Mouse (Mus musculus): ENCODE data around the gene Hoxb6. TPM values are rescaled to one million over a fixed set of nuclear protein-coding genes. Genes with fewer than 3 reads are reported as not detected.

Gene Hoxb6
- polyA plus RNA-seq, 1 experiment from 2014 or later = 0.30 TPM

DNA sequence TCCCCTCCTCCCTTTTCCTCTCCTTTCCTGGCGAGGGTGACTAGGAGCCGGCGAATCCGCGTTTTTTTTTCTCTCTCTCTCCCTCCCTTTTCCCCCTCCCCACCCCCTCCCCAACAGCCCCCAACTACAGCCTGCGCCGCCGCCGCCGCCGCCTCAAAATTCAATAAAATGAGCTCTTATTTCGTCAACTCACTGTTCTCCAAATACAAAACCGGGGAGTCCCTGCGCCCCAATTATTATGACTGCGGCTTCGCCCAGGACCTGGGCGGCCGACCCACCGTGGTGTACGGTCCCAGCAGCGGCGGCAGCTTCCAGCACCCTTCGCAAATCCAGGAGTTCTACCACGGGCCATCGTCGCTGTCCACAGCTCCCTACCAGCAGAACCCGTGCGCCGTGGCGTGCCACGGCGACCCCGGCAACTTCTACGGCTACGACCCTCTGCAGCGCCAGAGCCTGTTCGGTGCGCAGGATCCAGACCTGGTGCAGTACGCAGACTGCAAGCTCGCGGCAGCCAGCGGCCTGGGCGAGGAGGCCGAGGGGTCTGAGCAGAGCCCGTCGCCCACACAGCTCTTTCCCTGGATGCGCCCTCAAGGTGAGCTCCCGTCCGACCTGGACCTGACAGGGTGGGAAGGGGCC, 9.4 kb upstream of the Hoxb6 start:
- Histone ChIP-seq H3K4me3 (no peak overlapping the region), H3K9ac (no peak overlapping the region), H3K4me2 (peak overlapping the region; percentile 13; the same call in 1 of the 2 replicates), H3K9me3 (replicated peaks) (no peaks in the 10 kb centered on the region), H3K27ac (no peak overlapping the region), H3K4me1 (peaks cover 5% of the 10 kb centered on the region; the same call in 1 of the 2 replicates), H3K27me3 (replicated peaks) (peaks cover 100% of the 10 kb centered on the region), H3K36me3 (no peaks in the 10 kb centered on the region)
- WGBS (ENCODE audit: insufficient replicate concordance) = 1% methylated on average over 49 of the region's 49 CpGs
- no peak for ATAC-seq

DNA sequence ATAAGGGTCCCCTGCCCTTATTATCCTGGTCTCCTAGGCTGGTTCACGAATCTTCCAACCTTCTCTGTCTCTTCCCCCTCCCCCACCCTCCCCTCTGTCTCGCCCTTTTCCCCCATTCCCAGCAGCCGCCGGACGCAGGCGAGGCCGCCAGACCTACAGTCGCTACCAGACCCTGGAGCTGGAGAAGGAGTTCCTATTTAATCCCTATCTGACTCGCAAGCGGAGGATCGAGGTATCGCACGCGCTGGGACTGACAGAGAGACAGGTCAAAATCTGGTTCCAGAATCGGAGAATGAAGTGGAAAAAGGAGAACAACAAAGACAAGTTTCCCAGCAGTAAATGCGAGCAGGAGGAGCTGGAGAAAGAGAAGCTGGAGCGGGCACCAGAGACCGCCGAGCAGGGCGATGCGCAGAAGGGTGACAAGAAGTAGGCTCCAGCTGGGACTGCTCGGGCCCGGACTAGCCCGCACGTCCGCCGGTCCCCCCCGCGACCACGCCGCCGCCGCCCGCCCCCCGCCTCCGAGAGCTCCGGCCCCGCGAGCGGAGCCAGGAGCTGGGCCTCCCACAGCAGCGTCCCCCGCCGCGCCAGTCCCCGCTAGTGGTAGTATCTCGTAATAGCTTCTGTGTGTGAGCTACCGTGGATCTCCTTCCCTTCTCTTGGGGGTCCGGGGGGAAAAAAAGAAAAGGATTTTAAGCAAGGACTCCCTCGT, 8.1 kb upstream of the Hoxb6 start:
- Histone ChIP-seq H3K27ac (no peak overlapping the region), H3K9ac (no peak overlapping the region), H3K27me3 (replicated peaks) (peaks cover 100% of the 10 kb centered on the region), H3K36me3 (no peaks in the 10 kb centered on the region), H3K4me3 (peak overlapping the region; percentile 19; the same call in 1 of the 2 replicates), H3K4me1 (peaks cover 5% of the 10 kb centered on the region; the same call in 1 of the 2 replicates), H3K4me2 (peak overlapping the region; percentile 54), H3K9me3 (replicated peaks) (no peaks in the 10 kb centered on the region)
- WGBS (ENCODE audit: insufficient replicate concordance) = 2% methylated on average over 49 of the region's 49 CpGs
- ATAC-seq = no peak

DNA sequence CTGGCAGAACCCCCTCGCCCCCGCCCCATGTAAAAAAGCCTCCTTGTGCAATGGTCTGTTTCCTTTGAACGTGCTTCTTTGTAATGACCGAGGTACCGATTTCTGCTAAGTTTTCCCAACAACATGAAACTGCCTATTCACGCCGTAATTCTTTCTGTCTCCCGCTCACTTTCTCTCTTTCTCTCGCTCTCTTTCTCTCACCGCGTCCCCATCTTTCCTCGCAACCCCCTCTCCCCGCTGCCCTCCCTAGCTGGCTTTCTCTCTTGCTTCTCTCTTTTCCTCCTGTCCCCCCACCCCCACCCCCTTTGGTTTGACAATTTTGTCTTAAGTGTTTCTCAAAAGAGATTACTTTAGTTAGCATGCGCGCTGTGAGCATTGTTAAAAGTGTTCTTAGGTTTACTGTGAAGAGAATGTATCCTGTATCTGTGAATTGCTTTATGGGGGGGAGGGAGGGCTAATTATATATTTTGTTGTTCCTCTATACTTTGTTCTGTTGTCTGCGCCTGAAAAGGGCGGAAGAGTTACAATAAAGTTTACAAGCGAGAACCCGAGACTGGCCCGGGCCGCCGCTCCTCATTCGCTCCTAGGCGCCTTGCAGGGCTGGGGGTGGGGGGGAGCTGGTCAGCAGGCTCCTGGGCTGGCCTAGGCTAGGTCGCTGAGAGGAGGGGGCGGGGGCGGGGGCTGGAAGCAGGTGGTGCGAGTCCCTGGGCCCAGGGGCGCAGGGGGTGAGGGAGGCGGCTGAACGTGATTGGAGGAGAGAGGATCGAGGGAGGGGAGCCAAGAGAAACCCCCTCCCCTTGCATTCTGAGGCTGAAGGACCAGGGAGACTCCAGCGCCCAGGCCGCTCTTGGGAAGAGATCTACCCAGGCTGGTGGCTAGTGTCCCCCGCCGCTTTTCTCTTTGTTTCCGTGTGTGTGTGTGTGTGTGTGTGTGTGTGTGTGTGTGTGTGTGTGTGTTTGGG, 7.2 kb upstream of the Hoxb6 start:
- H3K9me3 ChIP-seq (replicated peaks) = no peaks in the 10 kb centered on the region
- no peak overlapping the region for H3K27ac ChIP-seq
- peaks cover 5% of the 10 kb centered on the region; the same call in 1 of the 2 replicates for H3K4me1 ChIP-seq
- no peaks in the 10 kb centered on the region for H3K36me3 ChIP-seq
- H3K4me2 ChIP-seq = peak overlapping the region; percentile 55
- no peak for ATAC-seq
- no peak overlapping the region for H3K9ac ChIP-seq
- H3K27me3 ChIP-seq (replicated peaks) = peaks cover 100% of the 10 kb centered on the region
- 2% methylated on average over 37 of the region's 37 CpGs for WGBS (ENCODE audit: insufficient replicate concordance)
- H3K4me3 ChIP-seq = peak overlapping the region; percentile 19; the same call in 1 of the 2 replicates

DNA sequence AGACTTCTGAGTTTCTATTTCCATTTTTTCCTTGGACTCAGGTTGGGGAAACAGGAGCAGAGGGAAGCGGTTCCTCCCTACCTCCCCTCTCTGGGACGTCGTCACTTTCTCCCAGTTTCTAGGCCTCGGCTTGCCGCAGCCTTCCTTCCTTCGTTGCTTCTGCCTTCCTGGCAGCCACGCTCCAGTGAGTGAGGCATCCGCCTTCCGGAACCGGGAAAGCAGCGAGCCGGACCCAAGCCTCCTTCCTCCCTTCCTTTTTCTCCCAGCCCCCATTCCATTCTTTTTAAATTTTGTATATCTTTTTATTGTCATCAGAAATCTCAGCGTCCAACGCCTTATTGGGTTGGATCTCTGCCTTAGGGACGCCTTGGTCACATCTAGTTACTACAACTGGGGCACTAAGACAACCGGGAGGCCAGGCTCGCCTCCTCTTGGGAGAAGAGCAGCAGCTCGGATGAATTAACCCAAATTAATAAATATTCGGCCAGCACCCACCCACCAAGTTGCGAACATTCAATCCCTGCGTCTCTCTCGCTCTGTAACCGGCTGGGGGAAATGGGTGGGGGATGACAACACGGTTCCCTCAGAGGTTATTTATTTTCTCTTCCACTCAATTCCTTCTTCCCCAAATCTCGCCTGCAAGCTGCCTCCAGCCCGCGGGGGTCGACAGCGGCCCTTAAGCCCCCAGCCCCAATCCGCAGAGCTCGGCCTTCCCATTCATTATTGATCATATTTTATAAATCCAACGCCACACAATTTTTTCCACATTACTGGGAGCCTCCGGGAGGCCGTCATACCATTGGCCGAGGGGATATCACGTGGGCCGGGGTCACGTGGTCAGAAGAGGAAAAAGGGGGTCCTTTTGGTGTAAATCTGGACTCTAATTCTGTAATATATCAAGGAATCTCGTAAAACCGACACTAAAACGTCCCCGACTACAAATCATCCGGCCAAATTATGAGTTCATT, 6.2 kb upstream of the Hoxb6 start, which contains the start of gene Hoxb7:
Gene Hoxb7, plus strand, starts transcription at position 853 of the 968 bp plus-strand sequence.
- H3K27ac ChIP-seq = no peak within 1 kb of the TSS
- H3K9ac ChIP-seq = no peak within 1 kb of the TSS
- WGBS (ENCODE audit: insufficient replicate concordance) = 1% methylated on average over 43 of the region's 43 CpGs
- no peak for ATAC-seq
- peaks cover 100% of the 10 kb centered on the region for H3K27me3 ChIP-seq (replicated peaks)
- H3K36me3 ChIP-seq = no peaks in the 10 kb centered on the region
- no peaks in the 10 kb centered on the region for H3K9me3 ChIP-seq (replicated peaks)
- peak within 1 kb of the TSS; percentile 55 for H3K4me2 ChIP-seq
- H3K4me3 ChIP-seq = peak within 1 kb of the TSS; percentile 38
- H3K4me1 ChIP-seq = peaks cover 5% of the 10 kb centered on the region; the same call in 1 of the 2 replicates

DNA sequence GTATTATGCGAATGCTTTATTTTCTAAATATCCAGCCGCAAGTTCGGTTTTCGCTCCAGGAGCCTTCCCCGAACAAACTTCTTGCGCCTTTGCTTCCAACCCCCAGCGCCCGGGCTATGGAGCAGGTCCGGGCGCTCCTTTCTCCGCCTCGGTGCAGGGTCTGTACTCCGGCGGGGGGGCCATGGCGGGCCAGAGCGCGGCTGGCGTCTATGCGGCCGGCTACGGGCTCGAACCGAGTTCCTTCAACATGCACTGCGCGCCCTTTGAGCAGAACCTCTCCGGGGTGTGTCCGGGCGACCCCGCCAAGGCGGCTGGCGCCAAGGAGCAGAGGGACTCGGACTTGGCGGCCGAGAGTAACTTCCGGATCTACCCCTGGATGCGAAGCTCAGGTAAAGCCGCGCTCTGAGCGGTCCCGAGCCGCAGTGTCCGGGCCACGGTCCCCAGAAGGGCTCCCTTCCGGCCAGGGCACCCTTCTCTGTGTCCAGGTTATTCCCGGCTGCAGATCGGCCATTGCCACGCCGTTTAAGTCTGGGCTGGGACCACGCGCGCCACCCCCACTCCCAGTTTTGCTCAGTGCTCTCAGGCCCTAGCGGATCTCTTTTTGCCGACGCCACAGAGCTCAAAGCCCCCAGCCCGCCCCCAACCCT, 5.4 kb upstream of the Hoxb6 start:
- 1% methylated on average over 55 of the region's 55 CpGs for WGBS (ENCODE audit: insufficient replicate concordance)
- Histone ChIP-seq H3K4me3 (peak overlapping the region; percentile 38), H3K27ac (no peak overlapping the region)

DNA sequence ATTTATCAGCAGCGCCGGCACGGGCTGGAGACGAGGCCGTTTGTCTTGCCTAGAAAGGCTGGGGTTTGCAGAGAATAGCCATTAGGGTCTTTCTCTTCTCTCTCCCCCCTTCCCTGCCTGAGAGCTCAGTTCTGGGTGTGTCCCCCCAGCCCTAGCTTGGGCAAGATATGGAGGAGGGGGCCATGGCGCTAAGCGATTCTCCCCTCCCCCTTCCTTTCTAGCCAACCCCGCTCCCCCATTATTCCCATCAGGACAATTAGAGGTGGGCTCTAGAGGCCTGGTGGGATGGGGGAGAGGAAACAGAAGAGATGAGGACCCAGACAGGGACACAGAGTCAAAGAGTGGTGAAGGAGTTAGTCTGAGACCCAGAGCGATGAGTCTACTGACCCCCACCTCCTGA, 4.9 kb upstream of the Hoxb6 start:
- no peak for ATAC-seq
- Histone ChIP-seq H3K9me3 (replicated peaks) (no peaks in the 10 kb centered on the region), H3K36me3 (no peaks in the 10 kb centered on the region), H3K27ac (no peak overlapping the region), H3K4me3 (no peak overlapping the region), H3K27me3 (replicated peaks) (peaks cover 99% of the 10 kb centered on the region), H3K4me2 (peak overlapping the region; percentile 55), H3K4me1 (peaks cover 5% of the 10 kb centered on the region; the same call in 1 of the 2 replicates), H3K9ac (no peak overlapping the region)
- WGBS (ENCODE audit: insufficient replicate concordance) = 4% methylated on average over 9 of the region's 9 CpGs

More for the DNA sequence above, 5.4 kb upstream of the Hoxb6 start:
- H3K9ac ChIP-seq = no peak overlapping the region
- H3K27me3 ChIP-seq (replicated peaks) = peaks cover 99% of the 10 kb centered on the region
- peaks cover 5% of the 10 kb centered on the region; the same call in 1 of the 2 replicates for H3K4me1 ChIP-seq
- ATAC-seq = no peak
- H3K36me3 ChIP-seq = no peaks in the 10 kb centered on the region
- peak overlapping the region; percentile 55 for H3K4me2 ChIP-seq
- no peaks in the 10 kb centered on the region for H3K9me3 ChIP-seq (replicated peaks)

DNA sequence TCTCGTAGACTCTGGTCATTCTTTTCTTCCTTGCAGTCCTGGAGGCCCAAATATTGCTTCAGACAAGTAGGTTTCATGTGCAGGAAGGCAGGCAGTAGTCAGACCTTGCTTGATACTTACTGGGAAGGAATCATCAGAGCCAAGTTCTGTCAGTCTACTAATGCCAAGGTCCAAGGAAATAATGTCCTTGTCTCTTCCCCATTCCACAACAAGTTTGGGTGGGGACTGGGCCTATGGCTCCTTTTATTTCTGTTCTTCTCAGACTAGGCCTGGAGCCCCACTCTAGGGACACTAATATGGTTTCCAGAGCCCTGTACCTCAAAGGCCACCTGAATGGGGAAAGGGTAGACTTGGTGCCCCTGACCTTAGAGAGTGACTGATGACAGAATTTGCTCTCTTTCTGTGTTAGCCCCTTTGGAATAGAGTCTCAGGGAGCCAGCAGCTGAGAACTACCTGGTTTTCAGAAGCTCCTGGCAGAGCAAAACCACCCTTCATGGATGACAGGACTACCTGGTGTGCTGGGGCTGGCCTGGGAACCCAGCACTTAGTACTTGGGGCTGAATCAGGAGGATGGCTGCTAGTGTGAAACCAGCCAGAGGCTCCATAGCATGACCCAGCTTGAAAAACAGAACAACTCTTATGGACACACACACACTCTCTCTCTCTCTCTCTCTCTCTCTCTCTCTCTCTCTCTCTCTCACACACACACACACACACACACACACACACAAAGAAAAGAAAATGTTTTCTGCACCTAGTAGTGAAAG, 3.6 kb upstream of the Hoxb6 start:
- 25% methylated on average over 1 of the region's 1 CpGs for WGBS (ENCODE audit: insufficient replicate concordance)
- Histone ChIP-seq H3K36me3 (no peaks in the 10 kb centered on the region), H3K27me3 (replicated peaks) (peaks cover 99% of the 10 kb centered on the region), H3K4me3 (no peak overlapping the region), H3K4me2 (no peak overlapping the region), H3K4me1 (peaks cover 5% of the 10 kb centered on the region; the same call in 1 of the 2 replicates), H3K9me3 (replicated peaks) (no peaks in the 10 kb centered on the region), H3K27ac (no peak overlapping the region), H3K9ac (no peak overlapping the region)
- no peak for ATAC-seq

DNA sequence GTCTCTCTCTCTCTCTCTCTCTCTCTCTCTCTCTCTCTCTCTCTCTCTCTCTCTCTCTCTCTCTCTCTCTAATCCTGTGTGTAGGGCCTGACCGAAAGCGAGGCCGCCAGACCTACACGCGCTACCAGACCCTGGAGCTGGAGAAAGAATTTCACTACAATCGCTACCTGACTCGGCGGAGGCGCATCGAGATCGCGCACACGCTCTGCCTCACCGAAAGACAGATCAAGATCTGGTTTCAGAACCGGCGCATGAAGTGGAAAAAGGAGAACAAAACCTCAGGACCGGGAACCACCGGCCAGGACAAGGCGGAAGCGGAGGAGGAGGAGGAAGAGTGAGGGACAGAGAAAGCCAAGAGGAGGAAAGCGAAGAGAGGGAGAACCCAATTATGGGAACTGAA, 3.0 kb upstream of the Hoxb6 start:
- Histone ChIP-seq H3K4me3 (no peak overlapping the region), H3K27me3 (replicated peaks) (peaks cover 99% of the 10 kb centered on the region), H3K4me1 (peaks cover 9% of the 10 kb centered on the region; the same call in 1 of the 2 replicates), H3K36me3 (no peaks in the 10 kb centered on the region), H3K27ac (no peak overlapping the region), H3K9ac (no peak overlapping the region), H3K4me2 (no peak overlapping the region), H3K9me3 (replicated peaks) (no peaks in the 10 kb centered on the region)
- ATAC-seq = no peak
- WGBS (ENCODE audit: insufficient replicate concordance) = 11% methylated on average over 21 of the region's 21 CpGs

DNA sequence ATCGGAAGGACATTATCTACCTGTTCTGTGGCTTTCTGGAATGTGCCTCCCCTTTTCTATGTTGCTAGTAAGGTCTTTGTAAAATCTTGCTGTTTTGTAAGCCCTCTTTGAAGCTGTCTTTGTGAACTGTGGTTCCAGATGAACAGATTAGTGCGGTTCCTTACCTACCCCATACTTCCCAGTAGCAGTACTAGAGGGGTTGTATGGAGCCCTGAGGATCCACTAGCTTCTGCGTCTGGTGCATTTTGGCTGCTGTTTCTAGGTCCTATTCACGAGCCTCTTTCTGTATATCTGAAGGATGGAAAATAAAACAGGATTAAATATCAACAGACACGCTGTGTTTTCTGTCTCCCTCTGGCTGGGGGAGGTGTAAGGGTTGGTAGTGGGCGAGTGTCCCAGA, 2.4 kb upstream of the Hoxb6 start:
- WGBS (ENCODE audit: insufficient replicate concordance) = 22% methylated on average over 6 of the region's 6 CpGs
- no peak overlapping the region for H3K4me2 ChIP-seq
- peaks cover 99% of the 10 kb centered on the region for H3K27me3 ChIP-seq (replicated peaks)
- H3K9me3 ChIP-seq (replicated peaks) = no peaks in the 10 kb centered on the region
- no peak for ATAC-seq
- H3K36me3 ChIP-seq = no peaks in the 10 kb centered on the region
- no peak overlapping the region for H3K9ac ChIP-seq
- no peak overlapping the region for H3K27ac ChIP-seq
- H3K4me3 ChIP-seq = no peak overlapping the region
- peaks cover 12% of the 10 kb centered on the region; the same call in 1 of the 2 replicates for H3K4me1 ChIP-seq
